Mouse (Mus musculus) kidney, embryonic 15.5 days (tissue): ENCODE data around the gene Btbd35f30. TPM values are rescaled to one million over a fixed set of nuclear protein-coding genes. Genes with fewer than 3 reads are reported as not detected.
"Not testable (repeated sequence)": the region's sequence is repeated elsewhere in the genome, so short reads cannot be mapped to it uniquely, and the experiment has no call there.

ENCODE experiments used
- ATAC-seq: fragments of 200-750 bp; cut with Nextera tagmentation; replicated peaks from 2 replicates; pipeline ENCODE4 v1.8.0; 2017; ENCODE audit warnings: moderate TSS enrichment; ENCODE audit not compliant: low FRiP score
- H3K27ac ChIP-seq: fragments of 300-500 bp; sonication (generic); 2 replicates; pipeline ENCODE4 v1.5.1; 2015; ENCODE audit warnings: mild to moderate bottlenecking, inconsistent platforms
- H3K27me3 ChIP-seq: fragments of 300-500 bp; sonication (generic); 2 replicates; pipeline ENCODE4 v1.6.1; 2015; ENCODE audit warnings: inconsistent platforms
- H3K36me3 ChIP-seq: fragments of 300-500 bp; sonication (generic); 2 replicates; pipeline ENCODE4 v1.6.1; 2015; ENCODE audit warnings: inconsistent platforms
- H3K4me1 ChIP-seq: fragments of 300-500 bp; sonication (generic); 2 replicates; pipeline ENCODE4 v1.6.1; 2015; ENCODE audit warnings: inconsistent platforms
- H3K4me2 ChIP-seq: fragments of 300-500 bp; sonication (generic); 2 replicates; pipeline ENCODE4 v1.6.1; 2015; ENCODE audit warnings: moderate library complexity, mild to moderate bottlenecking, inconsistent platforms
- H3K4me3 ChIP-seq: fragments of 300-500 bp; sonication (generic); replicated peaks from 2 replicates; pipeline ENCODE4 v1.5.1; 2015; ENCODE audit warnings: mild to moderate bottlenecking, inconsistent platforms
- H3K9ac ChIP-seq: fragments of 300-500 bp; sonication (generic); 2 replicates; pipeline ENCODE4 v1.6.1; 2015; ENCODE audit warnings: mild to moderate bottlenecking, inconsistent platforms
- H3K9me3 ChIP-seq: fragments of 300-500 bp; sonication (generic); replicated peaks from 2 replicates; pipeline ENCODE4 v1.6.1; 2016; ENCODE audit warnings: inconsistent platforms
- WGBS: fragments of 180-500 bp; shearing (Covaris S2); methylation state at CpG from one replicate; pipeline ENCODE4 v1.1.7; 2015; ENCODE audit warnings: mixed read lengths; 5-methylcytosine and 5-hydroxymethylcytosine counted together
- polyA plus RNA-seq: library from polyadenylated mRNA; unstranded; fragments of >200 nt; fragmentation: Nextera tagmentation; extraction: Ambion mirVana; gene quantifications from 2 replicates; pipeline ENCODE4 v1.2.1, GENCODE M21; 2015

Btbd35f30 gene
- polyA plus RNA-seq: not detected in 2 replicates

DNA sequence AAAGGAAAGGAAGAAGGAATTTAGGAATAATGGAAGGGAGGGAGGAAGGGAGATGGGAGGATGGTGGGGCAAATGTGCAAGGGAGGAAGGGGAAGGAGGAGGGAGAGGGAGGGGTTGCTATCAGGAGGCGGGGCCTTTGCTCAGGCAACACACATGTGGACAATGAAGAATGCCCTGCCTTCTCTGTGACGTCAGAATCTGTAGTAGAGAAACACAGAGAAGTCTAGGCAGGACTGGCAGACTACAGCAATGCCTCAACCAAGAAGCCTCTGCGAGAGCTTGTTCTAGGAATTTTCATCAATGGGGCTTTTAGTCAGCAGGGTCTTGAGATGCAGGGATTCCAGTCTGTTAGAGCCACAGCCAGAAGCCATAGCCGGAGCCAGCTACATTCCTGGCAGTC, at the start of gene Btbd35f30:
TSS of gene Btbd35f30 (plus strand) at position 301 of the 400 bp plus-strand sequence.
- ATAC-seq, H3K9ac ChIP-seq, H3K4me3 ChIP-seq, H3K27me3 ChIP-seq, H3K4me2 ChIP-seq, H3K4me1 ChIP-seq, H3K9me3 ChIP-seq, H3K27ac ChIP-seq, H3K36me3 ChIP-seq: not testable (repeated sequence)
- no CpG with 5 or more reads among the region's 4 CpGs for WGBS

DNA sequence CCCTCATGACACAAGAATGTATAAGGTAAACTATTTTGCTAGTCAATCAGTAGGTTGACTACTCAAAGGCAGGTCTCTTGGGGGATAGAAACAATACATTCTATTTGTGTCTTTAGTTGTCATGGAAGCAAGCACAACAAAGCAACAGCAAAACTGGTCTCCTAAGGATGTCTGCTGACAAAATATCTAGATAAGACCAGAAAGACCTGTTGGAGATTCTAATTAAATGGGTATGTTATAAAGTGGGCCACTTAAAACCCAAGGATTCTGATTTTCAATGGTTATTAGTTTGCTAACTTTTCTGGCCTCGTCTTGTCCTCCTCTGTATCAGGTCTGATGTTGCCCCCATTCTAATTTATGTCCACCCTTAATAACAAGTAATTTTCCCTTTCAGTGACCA, 47.0 kb downstream of the Btbd35f30 start, which contains the start of gene Gm21789:
TSS of gene Gm21789 (plus strand) at position 301 of the 400 bp plus-strand sequence.
- not testable (repeated sequence) for H3K4me2 ChIP-seq, H3K27ac ChIP-seq, H3K9me3 ChIP-seq, ATAC-seq, H3K4me3 ChIP-seq, H3K4me1 ChIP-seq, H3K36me3 ChIP-seq, H3K9ac ChIP-seq, H3K27me3 ChIP-seq
- WGBS: no CpG with 5 or more reads among the region's 1 CpGs

Other genes with a start within 250 kb of the Btbd35f30 start
- not detected in 2 replicates for gene Gm5926, start 243.9 kb upstream of the Btbd35f30 start, polyA plus RNA-seq
- not detected in 2 replicates for gene Btbd35f21, start 168.5 kb upstream of the Btbd35f30 start, polyA plus RNA-seq
- not detected in 2 replicates for gene Gm21789, start 47.1 kb downstream of the Btbd35f30 start, polyA plus RNA-seq
- not detected in 2 replicates for gene Btbd35f5, start 79.3 kb downstream of the Btbd35f30 start, polyA plus RNA-seq